Mouse (Mus musculus) midbrain, embryonic 10.5 days (tissue): Measurements from ENCODE around the gene Cnp. TPM values are rescaled to one million over a fixed set of nuclear protein-coding genes. Genes with fewer than 3 reads are reported as not detected.

Experiments used
- DNase-seq: peaks from one replicate; pipeline ENCODE4 v3.0.0-alpha.2; 2017; ENCODE audit warnings: low spot score
- H3K27ac ChIP-seq: fragments of 300-500 bp; sonication (generic); replicated peaks from 2 replicates; pipeline ENCODE4 v1.5.1; 2016; ENCODE audit warnings: mild to moderate bottlenecking
- H3K27me3 ChIP-seq: fragments of 300-500 bp; sonication (generic); 2 replicates; pipeline ENCODE4 v1.6.1; 2016; ENCODE audit warnings: low read depth, mild to moderate bottlenecking; ENCODE audit not compliant: poor library complexity, severe bottlenecking
- H3K36me3 ChIP-seq: fragments of 300-500 bp; sonication (generic); 2 replicates; pipeline ENCODE4 v1.6.1; 2016; ENCODE audit warnings: mild to moderate bottlenecking, moderate library complexity
- H3K4me1 ChIP-seq: fragments of 300-500 bp; sonication (generic); 2 replicates; pipeline ENCODE4 v1.6.1; 2016
- H3K4me3 ChIP-seq: fragments of 300-500 bp; sonication (generic); 2 replicates; pipeline ENCODE4 v1.5.1; 2016; ENCODE audit warnings: mild to moderate bottlenecking, moderate library complexity
- H3K9me3 ChIP-seq: fragments of 300-500 bp; sonication (generic); replicated peaks from 2 replicates; pipeline ENCODE4 v1.6.1; 2016; ENCODE audit warnings: mild to moderate bottlenecking
- WGBS: fragments of 180-500 bp; shearing (Covaris S2); methylation state at CpG from one replicate; pipeline ENCODE4 v1.1.7; 2016; 5-methylcytosine and 5-hydroxymethylcytosine counted together
- polyA plus RNA-seq: library from polyadenylated mRNA; unstranded; fragments of >200 nt; fragmentation: Nextera tagmentation; extraction: Ambion mirVana; gene quantifications from 2 replicates; pipeline ENCODE4 v1.2.1, GENCODE M21; 2016

Cnp gene
- polyA plus RNA-seq, 1 experiment from 2014 or later, result 17.7 TPM

DNA sequence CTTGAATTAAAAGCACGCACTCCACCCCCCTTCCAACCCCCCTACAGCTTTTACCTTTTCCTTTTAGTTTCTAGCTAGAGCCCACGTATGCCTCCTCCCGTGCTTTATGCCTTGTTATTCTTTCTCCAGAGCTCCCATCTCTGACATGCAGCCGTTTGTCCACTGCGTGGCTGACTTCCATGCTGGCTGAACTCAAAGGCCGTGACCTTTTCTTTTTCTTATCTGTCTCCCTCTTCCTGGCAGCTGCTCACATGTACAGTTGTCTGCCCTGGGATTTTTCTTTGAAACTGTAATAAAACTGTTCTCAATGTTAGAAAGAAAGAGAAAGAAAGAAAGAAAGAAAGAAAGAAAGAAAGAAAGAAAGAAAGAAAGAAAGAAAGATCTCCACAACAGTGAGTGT, 33.7 kb upstream of the Cnp start:
- no peak for DNase-seq
- Histone ChIP-seq H3K27me3 (peaks cover 16% of the 10 kb centered on the region), H3K36me3 (no peaks in the 10 kb centered on the region), H3K27ac (no peak overlapping the region), H3K9me3 (no peaks in the 10 kb centered on the region), H3K4me3 (no peak overlapping the region), H3K4me1 (peaks cover 13% of the 10 kb centered on the region)
- WGBS, result 61% methylated on average over 6 of the region's 6 CpGs

GRCm38 (mm10) chr11:100541577-100541976, 33.1 kb upstream of the Cnp start:
- H3K9me3 ChIP-seq, result no peaks in the 10 kb centered on the region

GRCm38 (mm10) chr11:100544832-100545745, 29.6 kb upstream of the Cnp start, which contains the start of gene Ttc25:
Ttc25 (plus strand) TSS chr11:100545607.
- peak within 1 kb of the TSS; percentile 86 for H3K27ac ChIP-seq

More at GRCm38 (mm10) chr11:100541577-100541976, 33.1 kb upstream of the Cnp start:
- no peaks in the 10 kb centered on the region for H3K36me3 ChIP-seq
- no peak for DNase-seq
- no peak overlapping the region for H3K4me3 ChIP-seq
- WGBS, result 93% methylated on average over 2 of the region's 2 CpGs
- H3K27me3 ChIP-seq, result peaks cover 16% of the 10 kb centered on the region
- no peak overlapping the region for H3K27ac ChIP-seq
- H3K4me1 ChIP-seq, result peaks cover 18% of the 10 kb centered on the region

GRCm38 (mm10) chr11:100545746-100546085, 29.0 kb upstream of the Cnp start:
- peak overlapping the region; percentile 60 for H3K4me3 ChIP-seq
- WGBS, result 24% methylated on average over 7 of the region's 7 CpGs
- peaks cover 18% of the 10 kb centered on the region for H3K4me1 ChIP-seq
- DNase-seq, result no peak
- peaks cover 8% of the 10 kb centered on the region; the same call in 1 of the 2 replicates for H3K27me3 ChIP-seq
- no peaks in the 10 kb centered on the region for H3K36me3 ChIP-seq
- H3K27ac ChIP-seq, result peak overlapping the region; percentile 86
- no peaks in the 10 kb centered on the region for H3K9me3 ChIP-seq

More at GRCm38 (mm10) chr11:100544832-100545745, 29.6 kb upstream of the Cnp start, which contains the start of gene Ttc25:
- peak; percentile 94 for DNase-seq
- peaks cover 8% of the 10 kb centered on the region; the same call in 1 of the 2 replicates for H3K27me3 ChIP-seq
- H3K4me3 ChIP-seq, result peak within 1 kb of the TSS; percentile 60
- WGBS, result 3% methylated on average over 28 of the region's 28 CpGs
- no peaks in the 10 kb centered on the region for H3K9me3 ChIP-seq
- no peaks in the 10 kb centered on the region for H3K36me3 ChIP-seq
- H3K4me1 ChIP-seq, result peaks cover 18% of the 10 kb centered on the region

- Histone ChIP-seq H3K27me3 (peaks cover 8% of the 10 kb centered on the region; the same call in 1 of the 2 replicates), H3K4me3 (no peak overlapping the region), H3K27ac (no peak overlapping the region), H3K36me3 (no peaks in the 10 kb centered on the region), H3K9me3 (no peaks in the 10 kb centered on the region), H3K4me1 (peaks cover 18% of the 10 kb centered on the region)
- no peak for DNase-seq
- 89% methylated on average over 6 of the region's 6 CpGs for whole genome bisulfite sequencing
These were observed 27.7 kb upstream of the Cnp start for GRCm38 (mm10) chr11:100546955-100547354.

DNA sequence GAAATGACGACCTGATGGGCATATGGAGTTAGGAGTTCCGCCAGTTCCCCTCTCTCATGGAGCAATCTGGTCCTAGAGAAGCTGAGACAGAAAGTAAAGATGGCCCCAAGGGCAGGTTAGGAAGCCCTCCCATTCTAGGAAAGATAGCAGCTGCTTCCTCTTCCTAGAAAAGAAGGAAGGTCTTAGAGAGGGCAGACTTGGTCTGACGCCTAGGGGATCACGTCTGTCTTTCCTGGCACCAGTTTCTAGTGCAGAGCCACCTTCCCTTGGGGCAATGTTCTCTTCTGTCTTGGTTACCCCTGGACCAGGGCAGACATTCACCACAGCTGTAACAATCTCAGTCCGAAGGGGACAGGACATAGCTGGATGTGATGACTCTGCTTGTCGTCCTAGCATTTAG, 26.6 kb upstream of the Cnp start:
- WGBS, result 82% methylated on average over 6 of the region's 6 CpGs
- Histone ChIP-seq H3K4me3 (no peak overlapping the region), H3K27me3 (peaks cover 8% of the 10 kb centered on the region; the same call in 1 of the 2 replicates)

DNA sequence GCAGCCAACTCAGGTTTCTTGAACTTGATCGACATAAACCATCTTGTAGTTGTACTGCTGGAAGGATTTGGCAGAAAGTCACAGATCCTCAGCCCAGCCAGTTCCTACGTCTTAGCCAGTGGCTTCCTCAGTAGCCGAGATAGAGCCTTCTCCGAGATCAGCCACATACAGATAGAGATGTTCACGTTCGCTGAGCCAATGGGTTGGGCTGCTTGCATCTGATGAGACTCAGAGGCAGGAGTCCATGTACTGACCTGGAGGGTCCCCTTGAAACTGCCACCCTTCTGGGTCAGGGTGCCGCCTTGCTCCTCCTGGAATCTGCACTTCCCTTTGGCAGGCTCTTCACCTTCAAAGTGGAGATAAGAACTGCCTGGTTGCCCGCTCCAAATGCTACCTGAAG, 25.2 kb upstream of the Cnp start:
- Histone ChIP-seq H3K27me3 (peaks cover 5% of the 10 kb centered on the region; the same call in 1 of the 2 replicates), H3K4me3 (no peak overlapping the region), H3K36me3 (no peaks in the 10 kb centered on the region), H3K4me1 (peaks cover 18% of the 10 kb centered on the region), H3K27ac (no peak overlapping the region), H3K9me3 (no peaks in the 10 kb centered on the region)
- 86% methylated on average over 8 of the region's 8 CpGs for WGBS
- DNase-seq, result no peak

More for the DNA sequence above, 26.6 kb upstream of the Cnp start:
- Histone ChIP-seq H3K27ac (no peak overlapping the region), H3K36me3 (no peaks in the 10 kb centered on the region), H3K9me3 (no peaks in the 10 kb centered on the region), H3K4me1 (peaks cover 18% of the 10 kb centered on the region)
- no peak for DNase-seq

DNA sequence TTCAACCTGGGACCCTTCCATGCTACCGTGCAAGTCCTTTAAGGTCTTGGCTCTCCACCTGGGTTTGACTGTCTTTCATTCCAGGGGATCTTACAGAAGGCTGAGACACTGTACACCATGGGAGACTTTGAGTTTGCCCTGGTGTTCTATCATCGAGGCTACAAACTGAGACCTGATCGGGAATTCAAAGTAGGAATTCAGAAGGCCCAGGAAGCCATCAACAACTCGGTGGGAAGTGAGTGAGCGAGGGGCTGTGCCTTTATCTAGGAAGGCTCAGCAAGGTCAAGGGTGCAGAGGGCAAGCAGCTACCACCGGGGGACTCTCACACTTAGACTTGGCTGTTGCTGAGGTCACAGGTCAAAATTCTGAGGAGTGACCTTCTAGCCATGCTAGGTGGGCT, 24.6 kb upstream of the Cnp start:
- H3K9me3 ChIP-seq, result no peaks in the 10 kb centered on the region
- no peak overlapping the region for H3K27ac ChIP-seq
- no peak overlapping the region for H3K4me3 ChIP-seq
- peaks cover 13% of the 10 kb centered on the region for H3K4me1 ChIP-seq
- no peaks in the 10 kb centered on the region for H3K36me3 ChIP-seq
- DNase-seq, result no peak
- WGBS, result 76% methylated on average over 6 of the region's 6 CpGs
- H3K27me3 ChIP-seq, result peaks cover 4% of the 10 kb centered on the region; the same call in 1 of the 2 replicates

DNA sequence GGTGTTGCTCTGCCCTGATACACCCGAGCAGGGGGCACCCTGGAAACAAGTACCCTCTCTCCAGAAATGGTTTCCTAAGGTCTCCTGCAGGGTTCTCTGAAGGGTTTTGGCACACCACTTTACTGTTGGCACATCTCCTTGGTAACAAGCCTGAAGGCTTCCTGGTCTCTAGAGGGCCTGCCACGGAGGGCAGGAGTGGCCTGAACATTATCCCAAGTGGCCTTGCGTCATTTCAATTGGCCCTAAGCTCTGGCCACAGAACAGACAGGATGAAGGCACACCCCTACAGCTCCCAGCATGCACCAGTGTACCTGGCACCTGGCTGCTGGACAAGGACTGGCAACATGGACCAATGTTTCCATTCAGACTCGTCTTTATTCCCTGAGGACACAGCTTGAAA, 21.9 kb upstream of the Cnp start:
- no peak overlapping the region for H3K4me3 ChIP-seq
- H3K27me3 ChIP-seq, result peaks cover 7% of the 10 kb centered on the region; the same call in 1 of the 2 replicates
- H3K27ac ChIP-seq, result no peak overlapping the region
- no peak for DNase-seq
- H3K4me1 ChIP-seq, result peaks cover 7% of the 10 kb centered on the region; the same call in 1 of the 2 replicates
- 85% methylated on average over 4 of the region's 4 CpGs for WGBS
- H3K36me3 ChIP-seq, result no peaks in the 10 kb centered on the region
- no peaks in the 10 kb centered on the region for H3K9me3 ChIP-seq

- Histone ChIP-seq H3K36me3 (no peaks in the 10 kb centered on the region), H3K9me3 (no peaks in the 10 kb centered on the region), H3K27ac (no peak overlapping the region), H3K4me1 (peaks cover 16% of the 10 kb centered on the region), H3K4me3 (peak overlapping the region; percentile 30; the same call in 1 of the 2 replicates), H3K27me3 (0 out of 2 replicates have a peak, but pooled peaks cover 3% of the 10 kb centered on the region)
- DNase-seq, result peak; percentile 52
- 17% methylated on average over 11 of the region's 11 CpGs for WGBS
These were observed 19.1 kb upstream of the Cnp start for GRCm38 (mm10) chr11:100555583-100555982.

- WGBS, result 79% methylated on average over 3 of the region's 3 CpGs
- Histone ChIP-seq H3K4me3 (no peak overlapping the region), H3K27ac (no peak overlapping the region), H3K36me3 (no peaks in the 10 kb centered on the region), H3K27me3 (0 out of 2 replicates have a peak, but pooled peaks cover 3% of the 10 kb centered on the region), H3K4me1 (peaks cover 23% of the 10 kb centered on the region), H3K9me3 (no peaks in the 10 kb centered on the region)
- DNase-seq, result no peak
These were observed 17.1 kb upstream of the Cnp start for GRCm38 (mm10) chr11:100557563-100557962.

DNA sequence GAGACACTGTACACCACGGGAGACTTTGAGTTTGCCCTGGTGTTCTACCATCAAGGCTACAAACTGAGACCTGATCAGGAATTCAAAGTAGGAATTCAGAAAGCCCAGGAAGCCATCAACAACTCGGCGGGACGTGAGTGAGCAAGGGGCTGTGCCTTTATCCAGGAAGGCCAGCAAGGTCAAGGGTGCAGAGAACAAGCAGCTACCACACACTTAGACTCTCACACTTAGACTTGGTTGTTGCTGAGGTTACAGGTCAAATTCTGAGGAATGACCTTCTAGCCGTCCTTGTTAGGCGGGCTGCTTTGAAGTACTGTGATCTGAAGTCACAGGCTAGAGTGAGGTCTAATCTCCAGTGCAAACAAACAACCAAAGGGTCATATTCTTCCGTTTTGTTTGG, 15.2 kb upstream of the Cnp start:
- H3K27ac ChIP-seq, result no peak overlapping the region
- 0 out of 2 replicates have a peak, but pooled peaks cover 3% of the 10 kb centered on the region for H3K27me3 ChIP-seq

GRCm38 (mm10) chr11:100561748-100562147, 13.0 kb upstream of the Cnp start:
- 0 out of 2 replicates have a peak, but pooled peaks cover 3% of the 10 kb centered on the region for H3K27me3 ChIP-seq
- no peak for DNase-seq
- H3K4me1 ChIP-seq, result peaks cover 17% of the 10 kb centered on the region
- H3K27ac ChIP-seq, result no peak overlapping the region
- H3K9me3 ChIP-seq, result no peaks in the 10 kb centered on the region
- no peak overlapping the region for H3K4me3 ChIP-seq
- H3K36me3 ChIP-seq, result no peaks in the 10 kb centered on the region
- WGBS, result 59% methylated on average over 5 of the region's 5 CpGs

More for the DNA sequence above, 15.2 kb upstream of the Cnp start:
- WGBS, result 45% methylated on average over 7 of the region's 7 CpGs
- Histone ChIP-seq H3K4me3 (no peak overlapping the region), H3K4me1 (peaks cover 23% of the 10 kb centered on the region), H3K36me3 (no peaks in the 10 kb centered on the region), H3K9me3 (no peaks in the 10 kb centered on the region)
- DNase-seq, result no peak
